ENCODE assay signal across 8 mouse cellular contexts in the genomic region with DNA sequence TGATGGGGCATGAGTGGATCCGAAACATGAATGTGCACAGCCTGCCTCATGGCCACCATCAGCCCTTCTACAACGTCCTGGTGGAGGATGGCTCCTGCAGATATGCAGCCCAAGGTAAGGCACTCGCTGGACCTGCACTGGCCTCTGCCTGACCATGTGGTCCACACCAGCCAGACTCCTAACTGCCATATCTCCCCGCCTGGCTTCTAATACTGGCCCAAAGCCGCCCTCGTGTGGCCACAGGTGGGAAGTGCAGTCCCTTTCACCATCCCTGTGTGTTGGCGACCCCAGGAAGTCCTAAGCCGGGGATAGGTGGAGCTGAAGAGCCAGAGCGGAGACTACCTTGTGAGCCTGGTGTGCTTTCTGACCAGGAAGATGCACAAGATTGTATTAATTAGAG. TPM values are rescaled to one million over a fixed set of nuclear protein-coding genes. Genes with fewer than 3 reads are reported as not detected.
DNase-seq lines count a peak whose midpoint lies in the region; ATAC-seq and TF ChIP-seq lines count a peak whose summit lies in the region.

No protein-coding gene starts in this region.

- no peak overlapping the region for H3K4me3 ChIP-seq in E14TG2a.4 (replicated peaks; ENCODE audit: low read length)
- H3K4me3 ChIP-seq in heart, embryonic 10.5 days, result no peak overlapping the region
- no peak overlapping the region for H3K4me3 ChIP-seq in lung, embryonic 16.5 days (ENCODE audit: low read length)

- H3K9ac ChIP-seq in lung, embryonic 16.5 days (ENCODE audit: low read length), result no peak overlapping the region

- no peaks in the 10 kb centered on the region for H3K9me3 ChIP-seq in E14TG2a.4 (ENCODE audit: low read length)
- H3K9me3 ChIP-seq in heart, embryonic 10.5 days, result no peaks in the 10 kb centered on the region
- H3K9me3 ChIP-seq in lung, embryonic 16.5 days (ENCODE audit: control insufficient read depth, low read length), result no peaks in the 10 kb centered on the region

- H3K4me2 ChIP-seq in lung, embryonic 16.5 days (ENCODE audit: low read depth, low read length), result no peak overlapping the region

- DNase-seq in adrenal gland, postnatal 10 days, result peak; percentile 80
- peak; percentile 76 for DNase-seq in embryo, embryonic 9.5 days (ENCODE audit: extremely low spot score)
- peak; percentile 87 for DNase-seq in heart, embryonic 10.5 days (ENCODE audit: low spot score)
- peak; percentile 71 to 85 for DNase-seq in kidney, postnatal 36 days
- DNase-seq in retina, postnatal 1 day, result peak; percentile 87
- DNase-seq in yolk sac, embryonic 10.5 days (ENCODE audit: low spot score), result peak; percentile 73

- H3K36me3 ChIP-seq in E14TG2a.4 (ENCODE audit: insufficient read depth, low read length), result peaks cover 83% of the 10 kb centered on the region
- peaks cover 98% of the 10 kb centered on the region for H3K36me3 ChIP-seq in heart, embryonic 10.5 days
- peaks cover 48% of the 10 kb centered on the region for H3K36me3 ChIP-seq in lung, embryonic 16.5 days (ENCODE audit: control insufficient read depth, insufficient read depth, low read length)

- ATAC-seq in lung, embryonic 16.5 days (ENCODE audit: low read depth), result peak; percentile 39; the same call in 1 of the 2 replicates

- WGBS in heart, embryonic 10.5 days, result 40% methylated on average over 9 of the region's 9 CpGs
- WGBS in lung, embryonic 16.5 days, result 35% methylated on average over 9 of the region's 9 CpGs

- no peak overlapping the region for H3K27ac ChIP-seq in heart, embryonic 10.5 days
- no peak overlapping the region for H3K27ac ChIP-seq in lung, embryonic 16.5 days (ENCODE audit: low read length)

- peaks cover 40% of the 10 kb centered on the region for H3K4me1 ChIP-seq in E14TG2a.4 (replicated peaks; ENCODE audit: low read depth, low read length)
- H3K4me1 ChIP-seq in heart, embryonic 10.5 days, result peaks cover 24% of the 10 kb centered on the region
- H3K4me1 ChIP-seq in lung, embryonic 16.5 days (replicated peaks; ENCODE audit: control insufficient read depth, insufficient read depth, low read length), result no peaks in the 10 kb centered on the region

- H3K27me3 ChIP-seq in E14TG2a.4 (ENCODE audit: insufficient read depth, low read length), result no peaks in the 10 kb centered on the region
- no peaks in the 10 kb centered on the region for H3K27me3 ChIP-seq in heart, embryonic 10.5 days (ENCODE audit: insufficient read depth, poor library complexity, severe bottlenecking)
- H3K27me3 ChIP-seq in lung, embryonic 16.5 days (ENCODE audit: control insufficient read depth, insufficient read depth, low read depth, low read length), result no peaks in the 10 kb centered on the region

- TF ChIP-seq CTCF in E14TG2a.4 (conservative IDR thresholded peaks at IDR 0.05; ENCODE audit: low read length), result peak; percentile 97

RNA-seq across cellular contexts. Expression of gene Tesc, which starts 25.5 kb away (rescaled TPM):
- 10 to 100 TPM; 54.4 to 61.5 TPM for total RNA-seq in adrenal gland, postnatal 10 days (2021)
- 10.0 and 19.0 TPM in 2 replicates for polyA plus RNA-seq in heart, embryonic 10.5 days (2016; fragmentation: Nextera tagmentation; extraction: Ambion mirVana)
- polyA plus RNA-seq in lung, embryonic 16.5 days (2015; fragmentation: Nextera tagmentation; extraction: Ambion mirVana), result 8.6 and 9.9 TPM in 2 replicates

RNA-seq across cellular contexts. Expression of gene Fbxo21, which starts 25.5 kb away (rescaled TPM):
- 100 to 1,000 TPM; 114 to 115 TPM for total RNA-seq in adrenal gland, postnatal 10 days (2021)
- 72.2 and 73.5 TPM in 2 replicates for polyA plus RNA-seq in heart, embryonic 10.5 days (2016; fragmentation: Nextera tagmentation; extraction: Ambion mirVana)
- 46.5 and 48.2 TPM in 2 replicates for polyA plus RNA-seq in lung, embryonic 16.5 days (2015; fragmentation: Nextera tagmentation; extraction: Ambion mirVana)
